Mouse (Mus musculus): Measurements from ENCODE around the gene Syna.

DNA sequence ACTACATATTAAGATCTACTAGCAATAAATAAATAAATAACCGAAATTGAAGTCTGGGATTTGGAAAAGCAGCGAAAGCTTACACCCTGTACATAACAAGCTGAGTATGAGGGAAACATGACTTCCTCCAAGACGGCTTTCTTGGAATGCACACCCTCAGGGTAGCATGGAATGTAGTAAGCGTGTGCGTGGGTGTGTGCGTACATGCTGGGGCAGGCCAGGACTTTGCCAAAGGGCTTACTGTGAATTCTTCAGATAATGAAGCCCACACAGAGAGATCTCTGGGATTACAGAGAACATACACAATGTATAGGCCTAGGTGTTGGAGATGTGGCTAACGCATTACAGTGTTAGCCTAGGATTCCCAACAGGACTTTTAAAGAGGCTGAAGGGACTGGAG lies 17.6 kb upstream of the Syna start:
- TF ChIP-seq CTCF (IDR thresholded peaks at IDR 0.05; ENCODE audit: borderline replicate concordance, extremely low read depth, insufficient read depth, insufficient read length) (no peak), POLR2A (IDR thresholded peaks at IDR 0.05; ENCODE audit: borderline replicate concordance, extremely low read depth, insufficient read depth, insufficient read length, poor library complexity, severe bottlenecking) (no peak)

Data from brain, embryonic 14.5 days (tissue).